Mouse (Mus musculus) frontal cortex, postnatal 25 days (tissue): Measurements from ENCODE around the gene Dip2c.

Experiments
- DNase-seq, 2 experiments: peaks; one replicate each; pipeline ENCODE4 v3.0.0; 2022; ENCODE audit warnings: low spot score in 2 of 2

The Dip2c gene

DNA sequence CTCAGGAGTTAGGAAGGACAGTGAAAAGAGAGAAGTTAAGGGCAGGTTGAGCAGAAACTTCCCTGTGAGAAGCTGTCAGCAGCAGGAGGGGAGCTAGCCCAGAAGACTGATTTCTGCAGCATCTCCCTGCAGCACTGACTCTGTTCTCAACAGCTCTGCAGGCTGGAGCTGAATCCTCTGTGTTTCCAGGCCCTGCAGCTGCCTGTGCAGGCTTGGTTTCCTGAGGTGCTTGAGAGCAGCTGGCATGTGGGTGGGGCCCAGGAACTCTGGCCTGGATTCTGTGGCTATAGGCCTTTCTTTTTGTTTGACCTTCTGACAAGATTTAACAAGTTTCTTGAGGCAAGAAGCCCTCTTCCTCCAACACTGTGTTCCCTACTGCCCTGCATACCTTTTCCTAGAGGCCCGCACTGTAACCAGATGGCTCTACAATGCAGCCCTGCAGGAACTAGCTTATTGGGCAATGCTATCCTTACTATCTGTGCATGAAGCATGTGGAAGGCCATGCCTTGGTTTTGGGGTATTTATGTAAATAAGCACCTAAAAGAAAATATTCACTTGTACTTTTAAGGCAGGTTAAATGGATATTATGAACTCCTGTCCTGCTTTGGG is 53.1 kb downstream of the Dip2c start:
- no peak for DNase-seq

DNA sequence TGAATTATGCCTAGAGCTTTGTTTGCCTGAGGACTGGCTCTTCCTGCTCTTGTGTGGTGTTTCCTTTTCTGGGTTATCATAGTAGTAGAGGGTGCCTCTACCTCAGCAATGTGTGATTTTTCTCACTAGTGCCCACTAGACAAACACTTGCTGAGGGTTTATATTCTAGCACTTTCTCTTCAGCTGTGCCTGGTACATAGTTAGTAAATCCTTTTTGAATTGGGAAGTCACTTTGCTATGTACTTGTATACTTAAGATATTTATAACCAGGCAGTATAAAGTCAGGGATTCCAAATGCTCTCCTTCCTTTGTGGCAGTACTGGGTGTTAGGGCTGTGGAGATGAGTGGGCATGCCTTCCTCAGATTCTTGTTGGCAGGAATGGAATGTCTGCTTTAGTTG is 56.9 kb downstream of the Dip2c start:
- no peak for DNase-seq

DNA sequence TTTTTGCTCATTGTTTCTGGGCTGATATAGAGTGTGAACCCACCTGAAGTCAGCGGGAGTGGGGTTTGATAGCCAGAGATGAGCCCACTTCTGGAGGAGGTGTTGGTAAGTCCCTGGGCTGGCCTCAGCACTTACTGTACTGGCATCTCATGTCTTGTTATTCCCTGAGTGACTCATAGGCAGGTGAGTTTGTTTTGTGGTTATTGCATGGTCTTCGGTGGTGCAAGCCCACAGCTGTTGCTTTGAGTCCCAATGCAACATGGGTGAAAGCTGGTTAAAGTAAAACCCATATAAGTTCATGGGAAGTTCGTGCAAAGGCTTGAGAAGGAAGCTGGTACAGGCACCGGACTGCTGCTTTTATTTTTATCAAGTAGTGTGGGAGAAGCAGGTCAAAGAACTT is 64.0 kb downstream of the Dip2c start:
- DNase-seq, result no peak

DNA sequence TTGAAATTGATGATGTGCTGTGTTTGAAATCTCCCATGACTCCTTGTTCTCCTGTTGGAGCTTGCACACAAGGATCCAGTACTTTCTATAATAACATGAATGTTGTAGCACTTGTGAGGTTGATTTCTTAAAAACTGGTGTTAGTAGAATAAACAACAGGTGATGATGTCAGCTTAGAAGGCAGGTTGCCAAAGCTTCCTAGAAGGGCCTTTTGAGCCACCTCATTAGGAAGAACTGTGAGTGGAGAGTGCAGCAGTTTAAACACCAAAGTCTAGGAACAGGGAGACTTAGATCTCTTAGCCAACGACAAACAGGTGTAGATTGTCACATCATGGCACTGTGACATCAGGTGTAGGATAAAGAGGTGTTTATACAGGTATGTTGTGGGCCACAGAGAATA is 66.4 kb downstream of the Dip2c start:
- no peak for DNase-seq

DNA sequence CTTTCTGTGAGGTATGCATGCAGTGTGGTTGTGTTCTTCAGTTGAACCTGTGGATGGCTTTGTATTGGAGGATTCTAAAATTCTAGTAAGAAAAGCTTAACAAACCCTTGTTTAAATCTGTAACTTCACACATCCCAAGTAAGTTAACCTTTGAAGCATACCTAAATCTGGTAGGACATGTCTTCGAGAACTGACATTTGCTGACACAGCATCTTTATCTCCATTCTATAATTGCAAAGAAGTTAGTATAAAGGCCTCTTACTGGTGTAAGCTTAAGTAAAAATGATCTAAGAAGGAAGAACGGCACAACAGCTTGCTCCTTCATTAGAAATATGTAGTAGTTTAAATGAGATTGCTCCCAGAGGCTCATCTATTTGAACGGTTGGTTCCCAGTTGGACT is 71.1 kb downstream of the Dip2c start:
- DNase-seq, result no peak

DNA sequence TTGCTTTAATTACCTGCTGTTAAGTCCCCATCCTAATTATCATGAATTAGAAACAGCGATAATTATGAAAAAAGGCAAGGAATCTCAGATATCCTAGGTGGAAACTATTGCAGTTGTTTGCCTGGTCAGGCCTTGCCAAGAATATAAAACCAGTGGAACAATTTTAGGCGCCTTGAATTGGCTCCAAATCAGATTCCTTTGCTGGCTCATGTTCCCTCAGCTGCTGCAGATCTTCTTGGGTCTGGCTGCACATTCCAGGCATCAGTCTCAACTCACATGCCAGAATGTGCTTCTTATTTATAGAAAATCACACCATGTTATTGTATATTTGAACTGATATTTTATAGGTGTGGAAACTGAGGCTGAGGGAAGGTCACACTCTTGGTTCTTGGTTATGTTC is 74.3 kb downstream of the Dip2c start:
- no peak for DNase-seq

DNA sequence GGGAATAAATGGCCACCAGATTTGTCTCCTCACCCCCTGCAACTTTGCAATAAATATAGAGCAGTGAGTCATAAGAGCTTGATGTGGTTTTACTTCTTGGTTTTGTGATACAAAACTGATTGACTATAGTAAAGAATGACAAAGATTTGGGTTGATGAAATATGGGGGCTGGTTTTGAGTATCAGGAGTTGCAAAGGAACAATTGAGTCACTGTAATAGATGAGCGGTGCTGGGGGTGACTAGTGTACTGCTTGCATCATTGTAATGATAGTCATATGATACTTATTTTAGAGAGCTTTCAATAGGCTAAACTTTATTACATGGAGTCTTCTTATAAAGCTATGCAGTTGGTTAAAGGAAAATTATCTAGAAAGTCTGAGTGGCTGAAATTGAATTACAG is 77.6 kb downstream of the Dip2c start:
- no peak for DNase-seq

DNA sequence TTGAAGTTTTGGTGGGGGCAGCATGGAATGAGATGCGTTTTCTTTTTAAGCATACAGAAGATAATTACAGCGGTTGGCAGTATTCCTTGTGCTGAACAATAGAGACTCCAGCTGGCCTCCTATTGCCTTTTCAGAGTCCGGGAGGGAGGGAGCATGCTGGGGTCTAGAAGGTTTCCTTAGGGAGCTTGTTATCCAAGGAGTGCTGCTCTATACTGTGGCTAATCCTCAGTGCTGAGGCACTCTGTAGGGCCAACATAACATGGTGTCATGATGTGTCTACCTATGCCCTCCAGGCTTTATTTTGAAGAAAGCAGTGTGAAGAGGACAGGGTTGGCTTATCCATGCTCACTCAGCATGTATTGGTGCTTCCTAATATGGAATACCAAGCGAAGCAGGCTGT is 79.0 kb downstream of the Dip2c start:
- DNase-seq, result no peak

DNA sequence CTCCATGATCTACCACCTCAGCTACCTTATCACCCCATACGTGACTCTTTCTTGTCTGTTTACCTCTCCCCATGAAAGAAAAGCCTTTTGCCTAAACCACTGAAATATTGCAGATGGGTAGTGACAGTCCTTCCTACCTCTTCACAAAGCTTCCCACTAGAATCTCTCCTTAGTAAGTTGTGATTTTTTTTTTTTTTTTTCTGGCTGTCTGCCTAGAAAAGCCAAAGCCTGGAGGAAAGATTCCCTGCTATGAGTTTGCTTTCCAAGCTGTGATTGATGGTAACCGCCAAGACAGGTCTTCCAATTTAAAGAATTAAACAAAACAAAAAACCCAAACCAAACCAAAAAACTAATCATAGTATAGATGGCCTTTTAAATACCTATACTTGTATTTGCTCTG is 85.1 kb downstream of the Dip2c start:
- no peak for DNase-seq

DNA sequence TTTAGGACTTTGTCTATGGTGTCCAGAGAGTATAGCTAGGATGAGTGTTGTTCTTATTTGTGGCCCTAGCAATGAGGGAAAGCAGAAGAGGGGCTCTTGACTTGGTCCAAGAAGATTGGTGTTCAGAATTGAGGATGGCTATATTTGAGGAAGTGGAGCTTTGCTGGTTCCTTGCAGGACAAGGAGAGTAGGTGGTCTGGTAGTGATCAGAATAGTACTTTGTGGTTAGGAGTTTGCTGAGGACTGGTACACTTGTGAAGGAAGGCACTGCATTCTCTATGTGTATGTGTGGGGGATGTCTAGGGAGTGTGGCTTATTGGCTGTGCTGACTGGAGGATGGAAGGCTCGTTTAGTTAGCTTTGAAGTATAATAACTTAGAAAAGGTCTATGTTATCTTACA is 95.1 kb downstream of the Dip2c start:
- no peak for DNase-seq

DNA sequence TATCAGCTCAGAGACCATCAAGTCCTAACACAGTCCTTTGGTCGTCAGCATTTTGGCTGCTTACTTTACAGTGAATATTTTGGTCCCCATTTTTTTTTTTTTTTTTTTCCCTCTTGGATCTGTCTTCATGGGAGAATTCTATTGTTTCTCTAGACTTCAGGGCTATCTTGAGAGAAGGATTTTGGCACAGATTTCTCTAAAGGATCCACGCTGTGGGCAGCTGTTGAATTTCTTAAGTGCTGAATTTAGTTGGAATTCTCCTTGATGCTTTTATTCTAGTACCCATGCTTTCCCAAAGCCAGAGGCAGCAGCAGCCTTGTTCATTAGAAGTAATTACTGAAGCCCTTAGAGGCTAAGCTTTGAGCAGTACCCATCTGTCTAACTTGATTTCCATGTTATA is 100.8 kb downstream of the Dip2c start:
- no peak for DNase-seq

DNA sequence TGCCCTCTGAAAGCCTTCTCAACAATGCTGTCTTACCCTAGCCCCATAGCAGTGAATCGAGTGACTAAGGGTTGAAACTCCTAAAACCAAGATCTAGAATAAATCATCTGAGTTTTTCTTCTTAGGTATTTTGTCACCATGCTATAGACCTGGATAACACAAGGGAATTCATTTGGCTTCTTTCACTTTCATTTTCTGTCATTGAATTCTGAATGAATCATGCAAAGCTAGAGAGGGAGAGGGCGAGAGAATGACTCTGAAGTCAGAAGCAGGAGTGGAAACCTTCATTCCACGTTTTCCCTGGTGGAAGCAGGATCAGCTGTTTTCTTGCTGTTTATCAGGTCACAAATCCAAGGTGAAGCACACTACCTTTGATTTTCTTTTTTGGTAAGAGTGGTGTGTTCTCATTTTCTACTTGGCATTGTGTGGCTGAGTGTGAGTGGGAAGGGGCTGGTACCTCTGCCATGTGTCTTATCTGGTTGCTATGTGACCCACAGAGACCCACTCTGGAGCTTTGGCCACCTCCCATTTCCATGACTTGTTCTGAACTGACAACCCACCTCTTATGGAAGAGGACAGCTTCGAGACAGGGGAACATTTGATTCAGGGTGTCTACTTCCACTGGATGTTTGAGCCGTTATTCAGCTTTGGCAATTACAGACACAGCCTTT is 104.5 kb downstream of the Dip2c start:
- DNase-seq, result no peak

DNA sequence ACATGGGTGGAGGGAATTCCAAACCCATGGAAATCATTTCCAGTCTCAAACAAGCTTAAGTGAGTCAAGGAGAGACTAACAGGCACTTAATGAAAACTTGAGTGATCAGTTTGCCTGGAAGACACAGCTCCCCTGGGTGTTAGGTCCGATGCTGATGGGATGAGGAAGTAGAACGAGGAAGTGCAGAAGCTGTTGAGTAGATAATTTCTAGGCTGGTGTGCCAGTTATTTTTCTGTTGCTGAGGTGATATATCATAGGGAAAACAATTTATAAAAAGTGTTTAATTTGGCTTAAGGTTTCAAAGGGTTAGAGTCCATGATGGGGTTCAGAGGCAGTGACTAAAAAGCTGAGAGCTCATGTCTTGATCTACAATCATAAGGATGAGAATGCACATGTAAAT is 111.7 kb downstream of the Dip2c start:
- no peak for DNase-seq

DNA sequence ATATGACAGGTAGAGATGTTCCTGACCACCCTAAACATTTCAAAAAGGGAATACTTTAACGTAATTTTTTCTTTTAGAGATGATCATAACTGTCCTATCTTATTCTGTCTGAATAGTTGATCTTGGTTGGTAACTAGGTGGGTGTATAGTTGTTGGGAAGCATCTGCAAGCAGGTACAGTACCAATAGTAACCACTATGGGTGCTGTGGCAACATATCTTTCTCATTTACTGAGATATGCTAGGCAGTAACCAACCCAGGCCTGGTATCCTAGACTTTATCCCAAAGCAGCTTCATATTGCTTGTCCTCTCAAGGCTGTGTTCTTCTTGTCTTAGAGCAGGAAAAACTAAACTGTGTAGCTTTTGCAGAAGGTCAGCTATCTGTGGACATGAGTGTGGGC is 113.0 kb downstream of the Dip2c start:
- no peak for DNase-seq

DNA sequence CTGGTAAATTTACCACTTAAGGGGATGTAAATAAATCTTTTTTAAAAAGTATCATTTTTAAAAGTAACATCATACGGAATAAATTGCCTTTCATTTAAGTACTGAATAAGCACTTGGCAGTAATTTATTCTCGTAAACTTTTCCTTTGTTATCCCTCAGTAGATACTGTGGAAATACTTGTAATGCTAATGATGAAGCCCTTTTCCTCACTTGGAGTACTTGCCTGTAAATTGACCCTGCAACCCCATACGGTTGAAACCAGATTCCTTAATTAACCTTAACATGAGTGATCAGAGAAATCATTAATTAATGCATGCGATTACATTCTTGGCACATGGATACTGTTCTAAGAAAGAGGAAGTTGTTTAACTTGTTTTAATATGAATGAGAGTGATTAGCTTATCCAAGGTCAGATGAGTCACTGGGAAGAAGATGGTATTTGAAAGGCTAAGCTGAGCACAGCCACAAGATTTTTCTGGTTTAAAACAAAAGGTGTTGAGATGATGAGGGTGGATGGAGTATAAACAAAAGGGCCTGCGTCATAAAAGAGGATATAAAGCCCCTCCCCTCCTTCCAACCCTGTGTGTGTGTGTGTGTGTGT is 114.0 kb downstream of the Dip2c start:
- DNase-seq, result no peak

DNA sequence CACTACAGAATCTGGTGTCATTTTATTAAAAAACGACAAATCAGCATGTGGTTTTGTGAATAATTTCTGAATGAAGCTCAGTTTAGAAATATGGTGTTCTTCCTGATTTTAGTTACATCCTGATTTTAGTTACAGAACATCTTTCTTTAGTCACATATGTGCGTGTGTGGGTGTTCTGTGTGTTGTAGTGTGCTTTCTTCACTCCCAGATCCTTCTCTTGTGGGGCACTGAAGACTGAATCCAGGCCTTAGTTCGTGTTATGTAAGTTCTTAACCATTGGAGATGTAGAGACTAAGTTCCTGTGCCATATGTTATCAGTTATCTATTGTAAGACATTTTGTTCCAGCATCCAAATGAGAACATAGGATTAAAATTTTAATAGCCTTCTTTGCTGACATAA is 117.1 kb downstream of the Dip2c start:
- no peak for DNase-seq

DNA sequence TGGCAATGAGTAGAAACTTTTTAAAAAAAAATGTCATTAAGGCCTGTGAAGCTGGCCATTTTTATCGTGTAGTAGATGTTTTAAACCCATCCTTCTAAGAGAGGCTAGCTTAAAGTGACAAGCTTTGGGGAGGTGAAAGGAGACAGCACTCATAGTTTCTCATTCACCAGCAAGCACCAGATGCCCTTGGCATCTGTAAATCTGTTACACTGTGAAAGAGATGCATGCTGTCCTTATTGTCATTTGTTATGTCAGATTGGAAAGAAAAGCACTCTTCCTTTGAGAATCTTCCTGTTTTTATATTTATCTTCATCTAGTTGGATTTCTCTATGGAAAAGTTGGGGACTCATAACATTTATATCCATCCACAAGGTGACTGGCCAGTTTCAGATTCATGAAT is 119.0 kb downstream of the Dip2c start:
- no peak for DNase-seq

DNA sequence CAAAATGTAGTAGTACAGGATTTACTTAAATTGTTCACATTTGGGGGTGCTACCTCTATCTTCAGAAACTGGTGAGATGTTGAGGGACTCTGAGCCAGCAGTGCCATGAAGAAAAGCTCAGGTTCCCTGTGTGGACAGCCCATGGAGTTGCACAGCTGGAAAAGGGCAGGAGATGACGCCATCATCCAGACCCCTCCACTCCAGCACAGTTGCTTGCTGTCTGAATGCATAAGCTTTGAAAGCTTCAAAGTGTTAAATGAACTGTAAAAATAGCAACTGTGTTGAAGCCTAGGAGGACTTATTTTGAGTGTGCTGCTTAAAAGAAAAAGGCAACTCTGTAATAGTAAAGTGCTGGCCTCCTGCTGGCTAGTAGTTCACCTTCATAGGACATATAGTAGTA is 122.5 kb downstream of the Dip2c start:
- DNase-seq, result no peak

DNA sequence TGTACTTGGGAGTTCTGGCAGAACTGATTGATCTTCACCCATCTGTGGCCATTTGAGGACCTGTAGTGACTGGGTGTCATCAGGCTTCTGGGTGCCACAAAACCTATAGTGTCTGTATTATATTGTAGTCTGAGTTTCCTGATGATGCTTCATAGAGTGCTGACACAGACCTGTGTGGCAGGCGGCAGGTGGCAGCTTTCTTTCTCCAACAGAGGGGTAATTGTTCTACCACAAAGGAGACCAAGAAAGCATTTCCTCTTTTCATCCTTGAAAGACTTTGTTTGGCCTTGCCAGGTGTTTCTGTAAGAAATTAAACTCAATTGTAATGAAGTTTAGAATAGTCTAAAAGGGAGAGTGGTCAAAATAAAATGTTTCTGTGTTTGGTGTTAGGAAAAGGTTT is 129.1 kb downstream of the Dip2c start:
- no peak for DNase-seq

DNA sequence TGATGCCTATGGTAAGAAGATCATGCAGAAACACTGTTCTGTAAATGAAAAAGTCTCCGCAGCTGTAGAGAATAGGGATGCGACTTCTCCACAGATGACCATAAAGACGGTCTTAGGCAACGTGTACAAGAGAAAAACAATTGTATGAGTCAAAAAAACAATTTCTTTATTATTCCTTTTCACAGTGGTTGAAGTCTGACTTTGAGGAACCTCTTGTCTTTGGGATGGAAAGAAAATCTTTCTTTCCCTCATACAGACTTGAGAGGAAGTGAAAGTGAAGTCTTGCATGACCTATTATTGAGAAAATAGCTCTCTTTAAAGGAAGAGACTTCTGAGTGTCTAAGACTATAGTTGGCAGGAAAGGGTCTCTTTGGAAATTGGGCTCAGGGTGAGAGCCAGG is 132.7 kb downstream of the Dip2c start:
- no peak for DNase-seq

DNA sequence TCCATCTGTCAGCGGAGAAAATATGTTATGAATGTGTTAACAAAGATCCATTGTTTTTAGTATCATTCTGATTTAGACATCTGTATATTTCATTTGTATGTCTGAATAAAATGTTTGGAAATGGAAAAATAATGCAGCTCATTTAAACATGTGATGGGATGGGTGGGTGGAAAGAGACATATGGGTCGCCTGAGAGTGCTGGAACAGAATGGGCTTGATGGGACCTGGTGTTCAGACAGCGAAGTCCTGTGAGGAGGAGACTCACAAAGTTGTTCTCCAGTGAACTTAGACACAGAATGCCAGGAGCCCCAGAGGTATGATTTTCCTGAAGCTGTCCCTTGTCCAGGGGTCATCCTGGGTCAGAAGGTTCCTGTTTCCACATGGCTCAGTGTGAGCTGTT is 142.1 kb downstream of the Dip2c start:
- DNase-seq, result no peak

DNA sequence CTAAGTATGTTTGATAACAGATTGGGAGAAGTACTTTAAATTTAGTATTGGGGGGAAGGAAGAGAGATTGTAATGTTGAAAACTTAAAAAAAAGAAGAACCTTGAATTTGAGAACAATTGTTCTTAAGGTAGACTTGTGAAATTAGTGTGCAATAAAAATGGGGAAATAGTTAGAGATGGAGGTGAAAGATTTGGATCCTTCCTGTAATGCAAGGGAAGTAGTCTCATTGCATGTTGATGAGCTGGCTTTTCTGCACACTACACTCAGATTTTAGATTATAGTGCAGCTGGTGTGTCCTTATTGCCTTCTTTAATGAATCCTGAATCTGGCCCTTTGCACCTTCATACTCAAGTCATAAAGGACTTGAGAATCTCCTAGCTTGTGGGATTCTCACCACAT is 142.9 kb downstream of the Dip2c start:
- no peak for DNase-seq

DNA sequence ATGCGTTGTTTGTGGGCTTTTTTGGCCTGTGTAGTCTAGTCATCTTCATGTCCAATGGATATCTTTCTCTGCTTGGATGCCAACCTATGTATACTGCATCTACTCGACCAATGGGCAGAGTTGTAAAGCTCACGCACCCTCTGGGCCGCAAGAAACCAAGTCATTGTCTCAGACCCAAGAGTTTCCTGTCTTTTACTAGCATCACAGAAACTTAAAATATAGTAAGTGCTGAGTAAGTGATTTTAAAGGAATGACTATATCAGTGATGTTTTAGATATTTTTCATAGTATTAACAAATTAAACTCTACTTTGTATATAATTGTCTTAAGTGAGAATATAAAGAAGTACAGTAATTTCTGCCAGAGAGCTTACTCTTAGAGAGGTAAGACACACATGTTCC is 145.6 kb downstream of the Dip2c start:
- DNase-seq, result no peak

DNA sequence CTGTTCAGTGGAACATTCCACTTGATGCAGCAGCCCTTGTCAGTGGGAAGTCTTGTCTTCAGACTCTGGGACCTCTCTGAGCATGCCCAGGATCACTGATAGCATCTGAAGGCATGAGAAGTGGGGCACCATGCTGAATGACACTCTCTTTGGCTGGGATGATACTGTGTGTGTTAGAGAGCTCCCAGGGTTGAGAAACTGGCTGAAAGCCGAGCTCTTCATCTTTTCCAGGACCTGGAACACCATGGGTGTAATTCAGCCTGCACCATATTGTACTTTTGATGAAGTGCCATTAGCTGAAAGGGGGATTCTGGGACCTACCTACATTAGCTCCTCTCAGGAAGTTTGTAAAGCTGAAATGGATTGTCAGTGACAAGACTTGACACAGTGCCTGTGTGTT is 146.5 kb downstream of the Dip2c start:
- DNase-seq, result no peak
